Mouse (Mus musculus) heart, adult 9 months (tissue): ENCODE results near the gene Arhgef17.

Source experiments
- DNase-seq, 2 experiments: peaks; one replicate each; pipeline ENCODE4 v3.0.0; 2022; ENCODE audit warnings: low spot score in 2 of 2

Arhgef17 gene

GRCm38 (mm10) chr7:100876771-100877170, 55.1 kb downstream of the Arhgef17 start:
- no peak for DNase-seq

GRCm38 (mm10) chr7:100876293-100876692, 55.6 kb downstream of the Arhgef17 start:
- no peak for DNase-seq

DNA sequence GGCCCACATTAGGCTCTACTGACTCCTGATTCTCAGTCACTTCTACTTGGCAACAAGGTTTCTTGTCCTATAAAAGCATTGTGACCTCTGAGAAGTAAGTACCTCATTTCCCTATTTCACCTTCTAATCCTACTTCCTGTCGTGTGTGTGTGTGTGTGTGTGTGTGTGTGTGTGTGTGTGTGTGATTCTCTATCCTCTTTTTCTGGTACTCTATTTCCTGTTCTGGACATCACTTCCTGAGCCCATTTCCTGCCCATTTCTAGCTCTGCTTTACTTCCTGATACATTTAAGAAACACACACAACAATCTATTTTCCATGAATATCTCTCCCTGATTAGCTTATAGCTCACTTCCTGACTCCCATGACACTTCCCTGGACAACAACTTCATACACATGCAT, 56.1 kb downstream of the Arhgef17 start:
- no peak for DNase-seq

DNA sequence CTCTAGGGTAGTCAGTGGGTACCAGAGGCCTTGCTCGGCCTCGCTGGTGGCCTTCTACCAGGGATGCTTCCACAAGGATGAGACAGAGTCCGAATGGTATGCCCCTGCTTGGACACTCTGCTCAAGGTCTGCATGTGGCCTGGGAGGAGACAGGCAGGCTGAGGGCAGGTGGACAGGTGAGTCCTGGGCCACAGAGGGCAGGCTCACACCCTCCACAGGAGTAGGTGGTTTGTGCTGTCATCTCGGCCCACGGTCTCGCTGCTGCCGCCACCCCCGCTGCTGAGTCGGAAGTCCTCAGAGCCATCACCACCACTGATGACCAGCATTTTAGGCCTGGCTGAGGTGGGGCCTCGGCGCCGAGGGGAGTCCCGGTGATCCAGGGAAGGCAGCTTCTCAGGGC, 58.7 kb downstream of the Arhgef17 start:
- no peak for DNase-seq

DNA sequence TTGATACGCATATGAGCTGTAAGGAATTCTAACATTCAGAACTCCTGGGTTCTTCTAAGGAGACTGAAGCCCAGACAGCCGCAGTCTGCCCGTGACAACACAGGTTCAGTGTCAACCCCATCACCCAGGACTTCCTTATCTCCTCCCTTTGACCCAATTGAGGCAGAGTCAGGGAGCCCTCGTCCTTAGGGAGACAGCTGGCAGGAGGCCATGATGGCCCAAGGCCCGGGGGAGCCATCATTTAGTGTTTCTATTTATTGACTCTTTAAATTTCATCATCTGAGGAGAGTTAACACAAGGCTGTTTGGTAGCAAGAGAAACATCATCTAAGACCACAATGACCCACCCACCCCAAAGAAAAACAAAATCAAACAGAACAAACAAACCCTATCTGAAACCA, 60.0 kb downstream of the Arhgef17 start:
- DNase-seq: peak in 1 of 2 experiments; percentile 56

DNA sequence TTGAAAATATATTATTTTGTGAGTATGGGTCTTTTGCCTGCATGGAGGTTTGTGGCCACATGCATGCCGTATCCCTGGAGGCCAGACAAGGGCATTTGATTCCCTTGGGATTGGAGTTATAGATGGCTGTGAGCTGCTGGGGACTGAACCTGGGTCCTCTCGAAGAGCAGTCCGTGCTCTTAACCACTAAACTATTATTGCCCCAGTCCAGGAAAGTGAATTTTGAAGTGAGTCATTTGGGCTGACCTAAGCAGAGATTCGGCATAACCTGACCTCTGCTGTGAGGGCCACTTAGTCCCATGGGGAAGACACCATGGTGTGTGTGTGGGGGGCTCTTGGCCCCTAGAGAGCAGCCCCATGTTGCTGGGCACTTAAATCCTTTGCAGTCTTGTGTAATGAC, 60.6 kb downstream of the Arhgef17 start:
- DNase-seq: no peak

DNA sequence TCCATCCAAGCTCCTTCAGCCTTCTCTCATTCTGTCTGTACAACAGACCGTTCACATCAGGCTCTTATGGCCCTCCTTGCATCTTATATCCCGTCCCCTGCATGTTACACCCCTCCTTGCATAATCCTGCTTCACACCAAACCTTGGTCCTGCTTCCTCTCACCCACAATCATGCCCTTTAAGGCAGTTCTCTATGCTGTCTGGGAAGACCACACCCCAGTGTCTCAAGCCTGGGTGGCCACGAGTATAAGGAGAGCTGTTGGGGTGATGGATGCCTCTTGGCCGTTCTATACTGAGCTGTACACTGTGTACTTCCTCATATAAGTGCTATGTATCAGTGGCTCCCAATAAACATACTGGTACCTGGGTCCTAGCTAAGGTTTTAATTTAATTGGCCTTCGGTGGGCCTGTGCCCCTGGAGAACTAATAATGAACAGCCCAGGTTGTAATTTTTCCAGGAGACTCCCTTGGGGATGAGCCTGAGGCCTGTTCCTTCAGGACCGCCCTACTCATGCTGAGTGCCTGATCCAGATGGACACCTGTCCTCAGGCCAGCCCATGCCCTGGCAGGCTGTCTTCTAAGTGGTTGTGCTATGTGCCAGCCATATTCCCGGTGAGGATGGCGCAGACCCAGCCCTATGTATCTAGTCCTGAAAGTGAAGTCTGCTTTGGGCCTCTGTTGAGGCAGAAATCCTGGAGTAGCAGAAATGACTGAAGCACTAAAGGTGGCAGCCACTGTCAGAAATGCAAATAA, 61.9 kb downstream of the Arhgef17 start:
- DNase-seq: no peak

- DNase-seq: no peak
Observed at GRCm38 (mm10) chr7:100868551-100868950, 63.4 kb downstream of the Arhgef17 start.

GRCm38 (mm10) chr7:100867561-100867960, 64.3 kb downstream of the Arhgef17 start:
- DNase-seq: no peak

GRCm38 (mm10) chr7:100866675-100867074, 65.2 kb downstream of the Arhgef17 start:
- peak in 1 of 2 experiments; percentile 55 for DNase-seq

DNA sequence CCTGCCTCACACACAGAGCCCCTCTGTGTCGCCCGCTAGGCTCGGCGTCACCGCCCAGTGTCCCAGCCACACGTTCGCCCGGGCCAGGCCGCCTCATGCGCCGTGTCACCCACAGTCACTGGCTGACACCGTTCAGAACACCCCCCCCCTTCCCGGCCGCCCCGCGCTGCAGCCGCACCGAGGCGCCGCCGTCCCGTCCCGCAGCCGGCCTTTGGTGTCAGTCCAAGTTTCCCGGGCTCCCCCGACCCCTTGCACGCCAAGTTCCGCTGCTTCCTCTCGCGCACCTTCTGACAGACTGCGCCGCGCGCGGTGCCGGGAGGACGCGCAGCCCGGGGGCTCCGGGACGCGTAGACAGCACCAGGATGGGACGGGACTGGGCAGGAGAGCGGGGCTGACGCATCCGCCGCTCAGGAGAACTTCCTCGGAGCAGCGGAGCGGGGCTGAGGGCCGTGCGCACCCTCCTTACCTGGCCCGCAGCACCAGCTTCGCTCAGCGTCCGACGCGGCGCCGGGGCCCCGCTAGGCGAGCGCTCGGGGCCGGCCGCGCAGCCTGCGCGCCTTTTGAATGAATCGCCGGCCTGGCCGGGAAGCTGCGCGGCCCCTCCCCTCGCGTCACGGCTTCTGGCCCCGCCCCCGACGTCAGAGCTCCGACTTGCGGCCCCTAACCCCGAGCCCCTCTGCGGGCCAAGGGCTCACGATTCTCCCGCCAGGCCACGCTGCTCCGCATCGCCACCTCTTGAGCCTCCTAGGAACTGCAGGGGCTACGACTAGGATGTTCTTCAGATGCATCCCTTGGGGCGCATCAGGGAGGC, 68.9 kb downstream of the Arhgef17 start, which contains the start of gene Relt:
Relt (minus strand) TSS at position 619 of the 811 bp plus-strand sequence.
- DNase-seq: peak; percentile 89 to 91

DNA sequence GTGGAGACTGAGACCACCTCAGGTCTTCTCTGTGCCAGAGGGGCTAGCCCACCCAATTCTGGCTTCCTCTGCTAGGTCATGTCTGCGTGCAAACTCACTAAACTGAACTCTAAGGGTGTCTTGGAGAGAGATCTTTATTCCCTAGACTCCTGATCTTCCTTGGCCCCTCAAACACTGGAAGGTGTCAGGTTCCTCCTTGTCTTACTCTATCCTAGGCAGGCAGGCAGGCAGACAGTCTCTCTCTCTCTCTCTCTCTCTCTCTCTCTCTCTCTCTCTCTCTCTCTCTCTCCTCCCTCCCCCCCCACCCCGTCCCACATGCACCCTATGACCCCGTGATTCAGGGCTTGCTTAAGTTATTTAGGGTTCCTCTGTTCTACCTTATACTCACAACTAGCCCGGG, 69.6 kb downstream of the Arhgef17 start:
- DNase-seq: no peak

DNA sequence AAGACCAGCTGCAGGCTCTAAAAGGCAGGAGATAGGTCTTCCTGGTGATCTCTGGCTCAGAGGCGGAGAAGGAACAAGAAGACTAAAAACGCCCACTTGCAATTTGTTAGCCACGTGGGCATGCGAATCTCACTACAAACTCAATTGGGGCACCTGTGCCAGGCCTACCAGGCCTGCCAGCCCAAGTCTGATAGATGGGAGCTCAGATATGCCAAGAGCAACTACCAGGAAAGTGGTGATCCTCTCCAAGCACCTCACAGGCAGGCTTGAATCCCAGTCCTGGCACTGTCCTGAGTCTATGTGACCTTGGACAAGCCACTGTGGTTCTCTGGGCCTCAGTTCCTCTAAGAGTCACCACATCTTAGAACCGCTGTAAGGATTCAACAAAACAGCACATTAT, 70.7 kb downstream of the Arhgef17 start:
- DNase-seq: no peak

DNA sequence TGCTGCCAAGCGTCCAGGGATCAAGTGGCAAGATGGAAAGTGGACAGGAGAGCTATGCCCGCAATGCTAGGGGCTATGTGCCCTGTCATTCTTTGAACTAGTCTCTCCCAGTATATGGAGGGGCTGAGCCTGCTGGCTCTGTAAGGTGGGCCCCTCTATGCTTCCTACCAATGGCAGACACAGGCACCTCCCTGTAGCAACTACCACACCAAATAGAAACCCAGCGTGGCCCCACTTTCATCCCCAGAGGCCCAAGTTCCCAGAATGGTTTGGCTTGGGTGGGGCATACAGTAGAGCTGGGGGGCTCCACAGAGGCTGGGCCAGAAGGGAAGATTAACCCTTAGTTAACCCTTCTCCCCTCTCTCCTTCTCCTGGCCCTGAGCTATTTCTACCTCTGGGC, 71.5 kb downstream of the Arhgef17 start:
- no peak for DNase-seq

GRCm38 (mm10) chr7:100855795-100856573, 75.9 kb downstream of the Arhgef17 start:
- peak in 1 of 2 experiments; percentile 66 for DNase-seq

GRCm38 (mm10) chr7:100855300-100855699, 76.6 kb downstream of the Arhgef17 start:
- DNase-seq: no peak

DNA sequence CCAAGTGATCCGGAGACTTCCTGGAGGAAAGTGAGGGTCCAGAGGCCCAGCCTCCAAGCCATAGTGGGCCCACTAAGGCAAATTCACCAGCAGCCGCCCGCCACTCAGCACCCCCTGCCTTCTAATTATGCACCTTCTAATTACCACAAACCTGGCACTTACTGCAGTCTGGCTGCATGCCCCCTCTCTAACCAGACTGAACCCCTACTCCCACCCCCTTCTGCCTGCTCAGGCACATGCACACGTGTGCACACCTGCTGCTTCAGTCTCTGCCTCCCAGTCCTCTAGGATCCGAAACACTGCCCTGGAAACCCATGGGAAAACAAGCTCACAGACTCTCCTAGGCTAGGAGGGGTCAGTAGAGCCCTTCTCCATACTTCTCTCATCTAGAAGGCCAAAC, 77.0 kb downstream of the Arhgef17 start:
- DNase-seq: no peak

GRCm38 (mm10) chr7:100854137-100854814, 77.6 kb downstream of the Arhgef17 start:
- DNase-seq: no peak

DNA sequence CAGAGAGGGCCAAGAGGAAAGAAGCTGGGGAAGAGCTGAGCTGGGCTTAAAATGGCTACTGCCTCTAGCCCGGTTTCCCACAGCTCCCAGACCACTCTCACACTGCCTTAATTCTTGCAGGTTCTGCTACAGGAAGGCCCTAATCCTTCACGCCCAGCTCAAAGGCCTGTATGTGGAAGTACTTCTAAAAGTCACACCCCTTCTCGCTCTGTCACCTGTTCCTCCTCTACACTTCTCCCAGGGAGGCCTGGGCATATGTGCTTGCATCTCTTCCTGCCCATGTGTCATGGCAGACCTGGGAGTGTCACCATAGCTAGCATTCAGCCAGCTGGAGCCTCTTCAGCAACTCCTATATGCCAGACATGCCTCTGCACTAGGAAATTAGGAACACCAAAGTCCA, 78.5 kb downstream of the Arhgef17 start:
- DNase-seq: no peak

- DNase-seq: no peak
Observed at GRCm38 (mm10) chr7:100851481-100852356, 80.2 kb downstream of the Arhgef17 start.

DNA sequence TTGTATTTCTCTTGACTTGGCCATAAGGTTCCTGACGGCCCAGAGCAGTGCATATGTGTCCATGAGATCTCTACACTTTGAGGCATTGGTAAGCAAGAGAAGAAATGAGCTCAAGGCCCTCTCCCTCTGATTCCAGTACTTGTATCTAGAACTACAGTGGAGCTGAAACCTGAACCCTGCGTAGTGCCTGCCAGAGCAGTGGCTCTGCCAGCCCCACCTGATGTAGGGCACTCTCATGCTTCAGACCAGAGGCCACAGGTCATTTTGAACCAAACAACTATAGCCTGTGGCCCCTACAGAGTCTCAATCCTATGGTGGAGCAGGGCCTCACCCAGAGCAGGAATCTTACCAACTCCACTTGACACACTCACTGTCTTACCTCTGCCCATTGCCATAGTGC, 82.4 kb downstream of the Arhgef17 start:
- no peak for DNase-seq
